Mouse (Mus musculus): ENCODE measurements around the gene Gimap3. TPM values are rescaled to one million over a fixed set of nuclear protein-coding genes. Genes with fewer than 3 reads are reported as not detected.

Gimap3 gene
- polyA plus RNA-seq, 1 experiment from 2014 or later, result 0.75 TPM

DNA sequence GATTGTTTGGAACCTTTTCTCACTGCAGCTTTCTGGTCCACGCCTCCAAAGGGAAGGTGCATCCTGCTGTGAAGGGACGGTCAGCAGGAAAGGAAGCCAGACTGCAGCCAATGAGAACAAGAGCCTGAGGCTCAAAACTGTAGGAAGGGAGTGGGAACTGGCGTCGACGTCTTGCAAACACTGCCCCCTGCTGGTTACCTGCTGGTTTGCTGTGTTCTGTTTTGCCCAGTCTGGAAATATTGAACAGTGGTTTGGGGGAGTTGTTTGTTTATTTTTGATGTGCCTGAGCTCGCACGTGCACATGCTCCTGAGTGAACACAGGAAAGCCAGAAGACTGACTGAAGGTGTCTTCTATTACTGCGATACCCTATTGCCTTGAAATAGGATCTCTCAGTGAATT, 1.4 kb upstream of the Gimap3 start:
- H3K27me3 ChIP-seq (ENCODE audit: insufficient read depth, low read length), result no peaks in the 10 kb centered on the region
- H3K9ac ChIP-seq (replicated peaks), result no peak overlapping the region
- H3K4me2 ChIP-seq (ENCODE audit: low read depth, low read length), result no peak overlapping the region
- H3K27ac ChIP-seq (ENCODE audit: low read depth), result no peak overlapping the region
- 10% methylated on average over 8 of the region's 8 CpGs for WGBS (ENCODE audit: insufficient replicate concordance)
- ATAC-seq, result peak; percentile 47; the same call in 1 of the 2 replicates
- H3K4me3 ChIP-seq (ENCODE audit: low read depth, low read length), result no peak overlapping the region
- TF ChIP-seq CTCF (IDR thresholded peaks at IDR 0.05; ENCODE audit: low read depth) (peak; percentile 92), EP300 (IDR thresholded peaks at IDR 0.05; ENCODE audit: low read depth) (no peak)
- DNase-seq, result peak; percentile 83
- no peaks in the 10 kb centered on the region for H3K9me3 ChIP-seq (ENCODE audit: low read length)
- H3K4me1 ChIP-seq (ENCODE audit: insufficient read depth), result peaks cover 7% of the 10 kb centered on the region
- no peaks in the 10 kb centered on the region for H3K36me3 ChIP-seq (replicated peaks; ENCODE audit: insufficient read depth, low read length)

GRCm38 (mm10) chr6:48768933-48769332, 1.7 kb downstream of the Gimap3 start:
- Histone ChIP-seq H3K27me3 (ENCODE audit: insufficient read depth, low read length) (no peaks in the 10 kb centered on the region), H3K36me3 (replicated peaks; ENCODE audit: insufficient read depth, low read length) (no peaks in the 10 kb centered on the region), H3K4me1 (ENCODE audit: insufficient read depth) (peaks cover 7% of the 10 kb centered on the region), H3K9me3 (ENCODE audit: low read length) (no peaks in the 10 kb centered on the region), H3K4me2 (ENCODE audit: low read depth, low read length) (no peak overlapping the region), H3K27ac (ENCODE audit: low read depth) (no peak overlapping the region), H3K4me3 (ENCODE audit: low read depth, low read length) (no peak overlapping the region), H3K9ac (replicated peaks) (no peak overlapping the region)
- ATAC-seq (no peak), DNase-seq (no peak)
- WGBS (ENCODE audit: insufficient replicate concordance), result 67% methylated on average over 3 of the region's 3 CpGs
- TF ChIP-seq CTCF (IDR thresholded peaks at IDR 0.05; ENCODE audit: low read depth), result no peak
- TF ChIP-seq EP300 (IDR thresholded peaks at IDR 0.05; ENCODE audit: low read depth), result no peak

GRCm38 (mm10) chr6:48768178-48768869, 2.3 kb downstream of the Gimap3 start:
- H3K9me3 ChIP-seq (ENCODE audit: low read length), result no peaks in the 10 kb centered on the region
- no peaks in the 10 kb centered on the region for H3K27me3 ChIP-seq (ENCODE audit: insufficient read depth, low read length)
- peaks cover 7% of the 10 kb centered on the region for H3K4me1 ChIP-seq (ENCODE audit: insufficient read depth)
- no peaks in the 10 kb centered on the region for H3K36me3 ChIP-seq (replicated peaks; ENCODE audit: insufficient read depth, low read length)
- no peak for DNase-seq
- no peak overlapping the region for H3K9ac ChIP-seq (replicated peaks)
- TF ChIP-seq CTCF (IDR thresholded peaks at IDR 0.05; ENCODE audit: low read depth) (no peak), EP300 (IDR thresholded peaks at IDR 0.05; ENCODE audit: low read depth) (no peak)
- 36% methylated on average over 9 of the region's 9 CpGs for WGBS (ENCODE audit: insufficient replicate concordance)
- no peak overlapping the region for H3K27ac ChIP-seq (ENCODE audit: low read depth)
- H3K4me2 ChIP-seq (ENCODE audit: low read depth, low read length), result no peak overlapping the region
- no peak overlapping the region for H3K4me3 ChIP-seq (ENCODE audit: low read depth, low read length)
- no peak for ATAC-seq

DNA sequence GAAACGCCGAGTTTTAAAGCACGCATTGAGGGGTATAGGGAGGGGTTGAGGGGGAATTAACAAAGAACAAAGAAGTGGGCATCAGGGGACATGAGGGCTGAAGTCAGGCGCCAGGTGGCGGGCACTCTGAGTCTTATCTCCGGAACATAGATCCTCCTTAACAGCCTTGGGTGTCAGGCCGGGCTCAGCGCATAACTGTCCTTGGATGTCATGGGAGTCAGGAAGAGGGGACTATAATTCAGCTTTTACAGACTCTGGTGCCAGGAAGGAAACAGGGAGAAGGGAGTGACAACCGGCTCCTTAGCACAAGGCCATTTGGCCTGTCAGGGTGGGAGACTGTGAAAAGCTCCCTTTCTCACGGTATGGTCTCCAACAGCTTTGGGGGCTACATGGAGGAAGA, 6.2 kb downstream of the Gimap3 start:
- no peak overlapping the region for H3K9ac ChIP-seq (replicated peaks)
- no peak for ATAC-seq
- 82% methylated on average over 10 of the region's 10 CpGs for WGBS (ENCODE audit: insufficient replicate concordance)
- no peaks in the 10 kb centered on the region for H3K36me3 ChIP-seq (replicated peaks; ENCODE audit: insufficient read depth, low read length)
- H3K27me3 ChIP-seq (ENCODE audit: insufficient read depth, low read length), result no peaks in the 10 kb centered on the region
- peaks cover 7% of the 10 kb centered on the region for H3K4me1 ChIP-seq (ENCODE audit: insufficient read depth)
- H3K4me2 ChIP-seq (ENCODE audit: low read depth, low read length), result no peak overlapping the region
- no peak for DNase-seq
- H3K4me3 ChIP-seq (ENCODE audit: low read depth, low read length), result no peak overlapping the region
- H3K27ac ChIP-seq (ENCODE audit: low read depth), result no peak overlapping the region
- TF ChIP-seq CTCF (IDR thresholded peaks at IDR 0.05; ENCODE audit: low read depth) (no peak), EP300 (IDR thresholded peaks at IDR 0.05; ENCODE audit: low read depth) (no peak)
- no peaks in the 10 kb centered on the region for H3K9me3 ChIP-seq (ENCODE audit: low read length)

DNA sequence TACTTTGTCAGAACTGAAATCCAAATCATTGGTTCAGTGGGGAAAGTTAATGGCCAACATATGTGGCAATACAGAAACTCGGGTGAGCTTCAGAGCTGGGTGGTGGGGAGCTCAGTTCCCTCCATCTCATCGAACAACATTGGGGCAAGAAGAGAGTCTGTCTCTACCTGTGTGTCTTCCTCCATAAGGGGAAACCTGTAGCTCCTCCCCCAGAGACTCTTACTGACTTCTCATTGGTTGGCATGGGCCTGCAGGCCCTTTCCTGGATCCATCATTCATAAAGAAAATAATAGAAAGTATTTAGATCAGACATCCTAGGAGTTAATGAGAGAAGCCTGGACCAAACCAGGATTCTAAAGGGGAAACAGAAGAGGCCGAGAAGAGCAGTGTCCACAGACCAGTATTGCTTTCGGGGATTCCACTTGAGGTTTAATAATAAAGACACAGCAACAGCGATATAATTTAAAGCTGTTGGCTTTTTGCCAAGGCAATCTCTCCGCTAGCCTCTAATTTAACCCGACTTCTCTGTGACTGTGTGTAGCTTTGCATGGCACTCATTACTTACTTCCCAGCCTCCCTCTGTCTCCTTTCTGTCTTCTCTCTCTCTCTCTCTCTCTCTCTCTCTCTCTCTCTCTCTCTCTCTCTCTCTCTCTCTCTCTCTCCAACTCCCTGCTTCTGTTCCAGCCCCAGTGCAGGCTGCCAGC, 6.9 kb downstream of the Gimap3 start:
- 83% methylated on average over 7 of the region's 7 CpGs for WGBS (ENCODE audit: insufficient replicate concordance)
- H3K36me3 ChIP-seq (replicated peaks; ENCODE audit: insufficient read depth, low read length), result no peaks in the 10 kb centered on the region
- no peaks in the 10 kb centered on the region for H3K27me3 ChIP-seq (ENCODE audit: insufficient read depth, low read length)
- no peak for TF ChIP-seq CTCF (IDR thresholded peaks at IDR 0.05; ENCODE audit: low read depth)
- TF ChIP-seq EP300 (IDR thresholded peaks at IDR 0.05; ENCODE audit: low read depth), result no peak
- DNase-seq (no peak), ATAC-seq (no peak)
- no peak overlapping the region for H3K4me2 ChIP-seq (ENCODE audit: low read depth, low read length)
- no peak overlapping the region for H3K9ac ChIP-seq (replicated peaks)
- peaks cover 5% of the 10 kb centered on the region for H3K4me1 ChIP-seq (ENCODE audit: insufficient read depth)
- no peak overlapping the region for H3K4me3 ChIP-seq (ENCODE audit: low read depth, low read length)
- no peak overlapping the region for H3K27ac ChIP-seq (ENCODE audit: low read depth)
- H3K9me3 ChIP-seq (ENCODE audit: low read length), result no peaks in the 10 kb centered on the region

DNA sequence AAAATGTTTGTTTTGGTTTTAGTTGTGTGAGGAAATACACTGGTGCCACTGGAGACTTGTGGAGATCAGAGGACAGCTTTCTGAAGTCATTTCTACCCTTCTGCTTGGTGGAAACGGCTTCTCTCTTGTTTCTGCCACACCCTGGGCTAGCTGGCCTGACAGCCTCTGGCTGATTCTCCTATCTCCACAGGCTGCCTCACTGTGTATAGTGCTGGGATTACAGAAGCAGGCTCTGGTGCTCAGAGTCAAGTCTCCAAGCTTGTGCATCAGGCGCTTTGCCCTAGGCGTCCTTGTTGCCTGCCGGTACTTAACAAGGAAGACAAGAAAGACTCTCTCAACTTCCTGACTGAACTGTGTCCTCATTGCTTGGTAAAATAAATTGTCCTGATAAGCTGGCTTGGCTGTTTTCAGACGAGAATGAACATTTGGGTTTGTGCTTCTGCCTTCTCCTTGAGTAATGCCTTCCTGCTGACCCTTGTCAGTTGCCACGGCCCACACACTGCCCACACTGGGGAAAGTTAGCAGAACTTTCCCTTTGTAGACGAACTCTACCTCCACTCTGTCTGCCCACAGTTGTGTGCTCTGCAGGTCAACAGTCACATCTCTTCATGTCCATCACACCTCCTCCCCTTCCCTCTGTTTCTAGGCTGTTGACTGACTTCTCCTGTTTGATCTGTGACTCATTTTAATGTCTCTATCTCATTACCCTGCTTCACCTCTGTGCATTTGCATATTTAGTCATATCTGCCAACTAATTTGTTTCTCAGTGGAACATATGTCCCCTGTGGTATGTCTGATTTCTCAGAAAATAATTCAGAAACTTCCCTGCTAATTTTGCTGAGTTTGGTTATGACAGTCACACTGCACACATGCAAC, 23.3 kb downstream of the Gimap3 start:
- Histone ChIP-seq H3K9me3 (ENCODE audit: low read length) (no peaks in the 10 kb centered on the region), H3K4me1 (ENCODE audit: insufficient read depth) (peaks cover 5% of the 10 kb centered on the region), H3K27me3 (ENCODE audit: insufficient read depth, low read length) (no peaks in the 10 kb centered on the region), H3K9ac (replicated peaks) (no peak overlapping the region; the same call in 1 of the 2 replicates), H3K4me2 (ENCODE audit: low read depth, low read length) (peak overlapping the region; percentile 26), H3K36me3 (replicated peaks; ENCODE audit: insufficient read depth, low read length) (no peaks in the 10 kb centered on the region), H3K27ac (ENCODE audit: low read depth) (peak overlapping the region; percentile 68), H3K4me3 (ENCODE audit: low read depth, low read length) (0 out of 2 replicates have a peak overlapping the region, but pooled peaks have one; percentile 1)
- DNase-seq, result no peak
- TF ChIP-seq EP300 (IDR thresholded peaks at IDR 0.05; ENCODE audit: low read depth) (no peak), CTCF (IDR thresholded peaks at IDR 0.05; ENCODE audit: low read depth) (no peak)
- 26% methylated on average over 7 of the region's 7 CpGs for WGBS (ENCODE audit: insufficient replicate concordance)
- no peak for ATAC-seq
